Mouse (Mus musculus): ENCODE data around the gene Snx33. TPM values are rescaled to one million over a fixed set of nuclear protein-coding genes. Genes with fewer than 3 reads are reported as not detected.

The Snx33 gene
- total RNA-seq, 2 experiments from 2014 or later: 20.9 to 25.6 TPM

GRCm38 (mm10) chr9:56892111-56892510, 36.1 kb downstream of the Snx33 start:
- DNase-seq (ENCODE audit: low spot score in 2 of 2): no peak

GRCm38 (mm10) chr9:56891517-56892011, 36.6 kb downstream of the Snx33 start:
- peak; percentile 52 to 67 for DNase-seq (ENCODE audit: low spot score in 2 of 2)

- no peak for DNase-seq (ENCODE audit: low spot score in 2 of 2)
Measured at GRCm38 (mm10) chr9:56890522-56891250, 37.5 kb downstream of the Snx33 start.

GRCm38 (mm10) chr9:56889817-56890216, 38.4 kb downstream of the Snx33 start:
- DNase-seq (ENCODE audit: low spot score in 2 of 2): peak; percentile 54 to 61

GRCm38 (mm10) chr9:56887581-56887980, 40.6 kb downstream of the Snx33 start:
- no peak for DNase-seq (ENCODE audit: low spot score in 2 of 2)

- no peak for DNase-seq (ENCODE audit: low spot score in 2 of 2)
Measured at GRCm38 (mm10) chr9:56886601-56887000, 41.6 kb downstream of the Snx33 start.

- no peak for DNase-seq (ENCODE audit: low spot score in 2 of 2)
Measured at GRCm38 (mm10) chr9:56886113-56886512, 42.1 kb downstream of the Snx33 start.

GRCm38 (mm10) chr9:56884328-56884727, 43.8 kb downstream of the Snx33 start:
- DNase-seq (ENCODE audit: low spot score in 2 of 2): no peak

- no peak for DNase-seq (ENCODE audit: low spot score in 2 of 2)
Measured at GRCm38 (mm10) chr9:56883470-56883869, 44.7 kb downstream of the Snx33 start.

GRCm38 (mm10) chr9:56882818-56883217, 45.4 kb downstream of the Snx33 start:
- DNase-seq (ENCODE audit: low spot score in 2 of 2): no peak

- no peak for DNase-seq (ENCODE audit: low spot score in 2 of 2)
Measured at GRCm38 (mm10) chr9:56882283-56882682, 45.9 kb downstream of the Snx33 start.

- no peak for DNase-seq (ENCODE audit: low spot score in 2 of 2)
Measured at GRCm38 (mm10) chr9:56881539-56882082, 46.6 kb downstream of the Snx33 start.

- DNase-seq (ENCODE audit: low spot score in 2 of 2): no peak
Measured at GRCm38 (mm10) chr9:56880790-56881189, 47.4 kb downstream of the Snx33 start.

GRCm38 (mm10) chr9:56877284-56877683, 50.9 kb downstream of the Snx33 start:
- DNase-seq (ENCODE audit: low spot score in 2 of 2): no peak

- DNase-seq (ENCODE audit: low spot score in 2 of 2): no peak
Measured at GRCm38 (mm10) chr9:56876784-56877183, 51.4 kb downstream of the Snx33 start.

GRCm38 (mm10) chr9:56873097-56873496, 55.1 kb downstream of the Snx33 start:
- no peak for DNase-seq (ENCODE audit: low spot score in 2 of 2)

GRCm38 (mm10) chr9:56872105-56872903, 55.9 kb downstream of the Snx33 start:
- DNase-seq (ENCODE audit: low spot score in 2 of 2): no peak

- no peak for DNase-seq (ENCODE audit: low spot score in 2 of 2)
Measured at GRCm38 (mm10) chr9:56871191-56871590, 57.0 kb downstream of the Snx33 start.

- DNase-seq (ENCODE audit: low spot score in 2 of 2): no peak
Measured at GRCm38 (mm10) chr9:56870778-56871177, 57.4 kb downstream of the Snx33 start.

- DNase-seq (ENCODE audit: low spot score in 2 of 2): no peak
Measured at GRCm38 (mm10) chr9:56869552-56869951, 58.6 kb downstream of the Snx33 start.

GRCm38 (mm10) chr9:56868292-56868691, 59.9 kb downstream of the Snx33 start:
- no peak for DNase-seq (ENCODE audit: low spot score in 2 of 2)
